ENCODE assay signal across 8 mouse cellular contexts in genomic region chr2:92904307-92904859, GRCm38 (mm10). TPM values are rescaled to one million over a fixed set of nuclear protein-coding genes. Genes with fewer than 3 reads are reported as not detected.
DNase-seq lines count a peak whose midpoint lies in the region; ATAC-seq and TF ChIP-seq lines count a peak whose summit lies in the region.

No protein-coding gene starts in this region.

- WGBS in limb, embryonic 11.5 days: 25% methylated on average over 8 of the region's 8 CpGs
- WGBS in limb, embryonic 10.5 days: 33% methylated on average over 8 of the region's 8 CpGs
- 26% methylated on average over 8 of the region's 8 CpGs for WGBS in hindbrain, embryonic 16.5 days
- 33% methylated on average over 8 of the region's 8 CpGs for WGBS in limb, embryonic 14.5 days
- 36% methylated on average over 8 of the region's 8 CpGs for WGBS in neural tube, embryonic 15.5 days

- no peak overlapping the region for H3K9ac ChIP-seq in limb, embryonic 11.5 days (ENCODE audit: low read length)
- H3K9ac ChIP-seq in hindbrain, embryonic 16.5 days (ENCODE audit: low read depth, low read length): no peak overlapping the region
- H3K9ac ChIP-seq in limb, embryonic 14.5 days (ENCODE audit: low read depth, low read length, severe bottlenecking): no peak overlapping the region
- H3K9ac ChIP-seq in neural tube, embryonic 15.5 days (replicated peaks): no peak overlapping the region

- peaks cover 7% of the 10 kb centered on the region; the same call in 1 of the 2 replicates for H3K4me1 ChIP-seq in limb, embryonic 11.5 days (ENCODE audit: control insufficient read depth, insufficient read depth, low read length)
- peaks cover 16% of the 10 kb centered on the region for H3K4me1 ChIP-seq in limb, embryonic 10.5 days
- H3K4me1 ChIP-seq in hindbrain, embryonic 16.5 days (ENCODE audit: control insufficient read depth, insufficient read depth, low read depth, low read length): no peaks in the 10 kb centered on the region
- no peaks in the 10 kb centered on the region for H3K4me1 ChIP-seq in limb, embryonic 14.5 days (ENCODE audit: control insufficient read depth, insufficient read depth, low read length)
- H3K4me1 ChIP-seq in neural tube, embryonic 15.5 days: peaks cover 13% of the 10 kb centered on the region

- no peak overlapping the region for H3K4me3 ChIP-seq in limb, embryonic 11.5 days (ENCODE audit: low read depth, low read length)
- no peak overlapping the region for H3K4me3 ChIP-seq in limb, embryonic 10.5 days
- no peak overlapping the region for H3K4me3 ChIP-seq in hindbrain, embryonic 16.5 days (ENCODE audit: low read length)
- H3K4me3 ChIP-seq in limb, embryonic 14.5 days (replicated peaks; ENCODE audit: low read length): no peak overlapping the region
- no peak overlapping the region for H3K4me3 ChIP-seq in neural tube, embryonic 15.5 days (replicated peaks)

- no peaks in the 10 kb centered on the region for H3K9me3 ChIP-seq in limb, embryonic 11.5 days (ENCODE audit: control insufficient read depth, low read length)
- no peaks in the 10 kb centered on the region for H3K9me3 ChIP-seq in limb, embryonic 10.5 days (replicated peaks)
- H3K9me3 ChIP-seq in hindbrain, embryonic 16.5 days (ENCODE audit: control insufficient read depth, low read length): no peaks in the 10 kb centered on the region
- H3K9me3 ChIP-seq in limb, embryonic 14.5 days (ENCODE audit: control insufficient read depth, low read length): no peaks in the 10 kb centered on the region; the same call in 1 of the 2 replicates
- H3K9me3 ChIP-seq in neural tube, embryonic 15.5 days (replicated peaks): no peaks in the 10 kb centered on the region

- peak; percentile 61 for DNase-seq in limb, embryonic 11.5 days (ENCODE audit: low spot score)
- no peak for DNase-seq in limb, embryonic 10.5 days (ENCODE audit: low spot score)
- peak; percentile 68 for DNase-seq in R1 (ENCODE audit: low read depth, low spot score)
- peak; percentile 62 for DNase-seq in embryo, embryonic 11.5 days (ENCODE audit: low read depth, low spot score)
- DNase-seq in limb, embryonic 14.5 days (ENCODE audit: low spot score): peak; percentile 74
- no peak for DNase-seq in Muller cell, postnatal 12 days (ENCODE audit: inconsistent ontology term)

- no peak overlapping the region for H3K4me2 ChIP-seq in limb, embryonic 11.5 days (ENCODE audit: low read depth, severe bottlenecking)
- H3K4me2 ChIP-seq in hindbrain, embryonic 16.5 days (ENCODE audit: low read length): peak overlapping the region; percentile 37
- H3K4me2 ChIP-seq in limb, embryonic 14.5 days (replicated peaks; ENCODE audit: low read depth, low read length, severe bottlenecking): no peak overlapping the region
- H3K4me2 ChIP-seq in neural tube, embryonic 15.5 days: no peak overlapping the region

- H3K27me3 ChIP-seq in limb, embryonic 11.5 days (ENCODE audit: control insufficient read depth, insufficient read depth, low read length): peaks cover 5% of the 10 kb centered on the region; the same call in 1 of the 2 replicates
- peaks cover 29% of the 10 kb centered on the region; the same call in 1 of the 2 replicates for H3K27me3 ChIP-seq in limb, embryonic 10.5 days (ENCODE audit: low read depth, poor library complexity, severe bottlenecking)
- no peaks in the 10 kb centered on the region; the same call in 1 of the 2 replicates for H3K27me3 ChIP-seq in hindbrain, embryonic 16.5 days (replicated peaks; ENCODE audit: control insufficient read depth, insufficient read depth, low read length)
- H3K27me3 ChIP-seq in limb, embryonic 14.5 days (ENCODE audit: control insufficient read depth, insufficient read depth, low read length): 0 out of 2 replicates have a peak, but pooled peaks cover 5% of the 10 kb centered on the region
- H3K27me3 ChIP-seq in neural tube, embryonic 15.5 days (replicated peaks): peaks cover 19% of the 10 kb centered on the region; the same call in 1 of the 2 replicates

- no peak for TF ChIP-seq POLR2A in limb, embryonic 14.5 days (IDR thresholded peaks at IDR 0.05; ENCODE audit: borderline replicate concordance, extremely low read depth, insufficient read depth, insufficient read length)

- no peak for ATAC-seq in limb, embryonic 11.5 days (ENCODE audit: insufficient number of reproducible peaks, low FRiP score, low TSS enrichment, low read depth)
- ATAC-seq in hindbrain, embryonic 16.5 days: peak; percentile 63
- ATAC-seq in limb, embryonic 14.5 days (ENCODE audit: low FRiP score, low read depth): no peak
- ATAC-seq in neural tube, embryonic 15.5 days (ENCODE audit: low FRiP score): peak; percentile 53; the same call in 1 of the 2 replicates

- no peaks in the 10 kb centered on the region for H3K36me3 ChIP-seq in limb, embryonic 11.5 days (ENCODE audit: control insufficient read depth, insufficient read depth, low read length)
- H3K36me3 ChIP-seq in limb, embryonic 10.5 days: no peaks in the 10 kb centered on the region
- no peaks in the 10 kb centered on the region for H3K36me3 ChIP-seq in hindbrain, embryonic 16.5 days (ENCODE audit: control insufficient read depth, insufficient read depth, low read length)
- H3K36me3 ChIP-seq in limb, embryonic 14.5 days (ENCODE audit: control insufficient read depth, insufficient read depth, low read length): no peaks in the 10 kb centered on the region
- no peaks in the 10 kb centered on the region for H3K36me3 ChIP-seq in neural tube, embryonic 15.5 days

- no peak overlapping the region for H3K27ac ChIP-seq in limb, embryonic 11.5 days (replicated peaks; ENCODE audit: low read depth, low read length)
- no peak overlapping the region for H3K27ac ChIP-seq in limb, embryonic 10.5 days
- no peak overlapping the region for H3K27ac ChIP-seq in hindbrain, embryonic 16.5 days (ENCODE audit: low read depth, low read length)
- no peak overlapping the region for H3K27ac ChIP-seq in limb, embryonic 14.5 days (replicated peaks; ENCODE audit: low read depth, low read length)
- no peak overlapping the region for H3K27ac ChIP-seq in neural tube, embryonic 15.5 days (replicated peaks)

RNA-seq across cellular contexts. Expression of gene Syt13, which starts 10.5 kb away (rescaled TPM):
- polyA plus RNA-seq in limb, embryonic 11.5 days (2014; fragmentation: Nextera tagmentation; extraction: Ambion mirVana): 5.4 and 6.6 TPM in 2 replicates
- polyA plus RNA-seq in limb, embryonic 10.5 days (2016; fragmentation: Nextera tagmentation; extraction: Ambion mirVana): 2.5 and 5.2 TPM in 2 replicates
- 61.7 and 66.6 TPM in 2 replicates for polyA plus RNA-seq in hindbrain, embryonic 16.5 days (2015; fragmentation: Nextera tagmentation; extraction: Ambion mirVana)
- polyA plus RNA-seq in limb, embryonic 14.5 days (2012; rRNA removed): 11.3 and 11.7 TPM in 2 replicates
- 7.8 and 8.4 TPM in 2 replicates for polyA plus RNA-seq in limb, embryonic 14.5 days (2014; fragmentation: Nextera tagmentation; extraction: Ambion mirVana)
- polyA plus RNA-seq in neural tube, embryonic 15.5 days (2015; fragmentation: Nextera tagmentation; extraction: Ambion mirVana): 43.6 and 46.0 TPM in 2 replicates

Comparison
In these comparisons a context has a peak if more than half of its experiments do, and no peak if none do; other contexts are left out.
1. DNase-seq: peak in limb, embryonic 11.5 days (single experiment), R1 (single experiment), embryo, embryonic 11.5 days (single experiment) and limb, embryonic 14.5 days (single experiment); none in limb, embryonic 10.5 days (single experiment) and Muller cell, postnatal 12 days (single experiment).
2. ATAC-seq: peak in hindbrain, embryonic 16.5 days (single experiment) and neural tube, embryonic 15.5 days (single experiment); none in limb, embryonic 11.5 days (single experiment) and limb, embryonic 14.5 days (single experiment).